Mouse (Mus musculus) forebrain, embryonic 14.5 days (tissue): Measurements from ENCODE around the gene Ccdc33. TPM values are rescaled to one million over a fixed set of nuclear protein-coding genes. Genes with fewer than 3 reads are reported as not detected.

Source experiments
- ATAC-seq: fragments of 200-750 bp; cut with Nextera tagmentation; 2 replicates; pipeline ENCODE4 v1.8.0; 2017; ENCODE audit warnings: mild to moderate bottlenecking, moderate library complexity
- DNase-seq: peaks from one replicate; pipeline ENCODE4 v3.0.0-alpha.2; 2015; ENCODE audit warnings: low spot score
- H3K27ac ChIP-seq: fragments of 300-500 bp; sonication (generic); 2 replicates; pipeline ENCODE4 v1.5.1; 2014; ENCODE audit warnings: low read depth, mild to moderate bottlenecking, control low read depth, low read length, moderate library complexity
- H3K27me3 ChIP-seq: fragments of 300-500 bp; sonication (generic); replicated peaks from 2 replicates; pipeline ENCODE4 v1.6.1; 2014; ENCODE audit warnings: low read length, control low read depth, mixed read lengths; ENCODE audit not compliant: control insufficient read depth, insufficient read depth
- H3K36me3 ChIP-seq: fragments of 300-500 bp; sonication (generic); 2 replicates; pipeline ENCODE4 v1.6.1; 2014; ENCODE audit warnings: low read length, control low read depth; ENCODE audit not compliant: control insufficient read depth, insufficient read depth
- H3K4me1 ChIP-seq: fragments of 300-500 bp; sonication (generic); 2 replicates; pipeline ENCODE4 v1.6.1; 2014; ENCODE audit warnings: antibody characterized with exemption, low read length, control low read depth; ENCODE audit not compliant: control insufficient read depth, insufficient read depth
- H3K4me2 ChIP-seq: fragments of 300-500 bp; sonication (generic); 2 replicates; pipeline ENCODE4 v1.6.1; 2014; ENCODE audit warnings: mild to moderate bottlenecking, control low read depth, low read length
- H3K4me3 ChIP-seq: fragments of 300-500 bp; sonication (generic); 2 replicates; pipeline ENCODE4 v1.5.1; 2014; ENCODE audit warnings: low read depth, low read length, control low read depth
- H3K9ac ChIP-seq: fragments of 300-500 bp; sonication (generic); 2 replicates; pipeline ENCODE4 v1.6.1; 2014; ENCODE audit warnings: mild to moderate bottlenecking, low read length, control low read depth, moderate library complexity
- H3K9me3 ChIP-seq: fragments of 300-500 bp; sonication (generic); replicated peaks from 2 replicates; pipeline ENCODE4 v1.6.1; 2016; ENCODE audit warnings: low read length, control low read depth, mixed read lengths; ENCODE audit not compliant: control insufficient read depth
- WGBS: fragments of 180-500 bp; shearing (Covaris S2); extraction: QIAGEN DNeasy Blood & Tissue Kit; methylation state at CpG from one replicate; pipeline ENCODE4 v1.1.7; 2014; 5-methylcytosine and 5-hydroxymethylcytosine counted together
- polyA plus RNA-seq: library from polyadenylated mRNA; unstranded; fragments of >200 nt; fragmentation: Nextera tagmentation; extraction: Ambion mirVana; gene quantifications from 2 replicates; pipeline ENCODE4 v1.2.1, GENCODE M21; 2014

Ccdc33 gene
- polyA plus RNA-seq, 1 experiment from 2014 or later = 0.48 TPM

GRCm38 (mm10) chr9:58067546-58067945 is 51.1 kb downstream of the Ccdc33 start:
- peak overlapping the region; percentile 41; the same call in 1 of the 2 replicates for H3K27ac ChIP-seq
- no peaks in the 10 kb centered on the region for H3K9me3 ChIP-seq
- peaks cover 58% of the 10 kb centered on the region for H3K4me1 ChIP-seq
- H3K4me3 ChIP-seq = no peak overlapping the region
- WGBS = 83% methylated on average over 3 of the region's 3 CpGs
- DNase-seq = no peak
- no peak overlapping the region for H3K9ac ChIP-seq
- no peak overlapping the region for H3K4me2 ChIP-seq
- ATAC-seq = no peak
- H3K27me3 ChIP-seq = no peaks in the 10 kb centered on the region
- H3K36me3 ChIP-seq = no peaks in the 10 kb centered on the region

GRCm38 (mm10) chr9:58066731-58067095 is 51.9 kb downstream of the Ccdc33 start:
- no peak overlapping the region for H3K4me3 ChIP-seq
- ATAC-seq = peak; percentile 69
- DNase-seq = peak; percentile 66

DNA sequence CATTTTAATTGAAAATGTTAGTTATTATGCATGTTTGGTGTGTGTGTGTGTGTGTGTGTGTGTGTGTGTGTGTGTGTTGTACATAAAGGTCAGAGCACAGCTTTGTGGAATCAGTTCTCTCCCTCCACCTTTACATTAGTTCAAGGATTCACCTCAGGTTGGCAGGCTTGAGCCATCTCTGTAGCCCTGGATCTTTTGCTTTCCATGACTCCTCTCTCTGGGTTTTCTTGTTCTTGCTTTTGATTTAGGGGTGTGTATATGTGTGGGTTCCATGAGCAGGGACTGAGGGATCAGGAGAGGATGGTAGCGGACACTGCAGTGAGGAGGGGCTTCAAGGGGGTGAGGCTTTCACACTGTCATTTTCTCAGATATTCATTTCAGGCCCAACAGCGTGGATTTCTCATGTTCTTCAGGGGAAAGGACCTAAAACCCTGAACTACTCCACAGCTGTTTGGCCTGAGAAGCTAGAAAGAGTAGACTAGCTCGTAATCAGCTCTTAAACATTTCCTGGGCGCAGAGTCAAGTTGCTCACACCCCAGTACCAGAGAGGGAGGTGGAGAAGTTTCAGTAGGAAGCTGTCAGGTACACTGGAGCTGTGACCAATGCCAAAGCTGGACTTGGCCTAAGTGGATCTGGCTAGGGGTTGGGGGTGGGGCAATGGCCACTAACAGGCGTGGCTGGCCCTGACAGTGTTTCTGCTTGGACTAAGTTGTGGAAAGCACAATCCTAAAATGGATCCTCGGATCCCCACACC is 52.5 kb downstream of the Ccdc33 start:
- no peaks in the 10 kb centered on the region for H3K36me3 ChIP-seq
- 0 out of 2 replicates have a peak, but pooled peaks have one; percentile 14 for ATAC-seq
- no peaks in the 10 kb centered on the region for H3K9me3 ChIP-seq
- peak overlapping the region; percentile 17; the same call in 1 of the 2 replicates for H3K9ac ChIP-seq
- H3K4me1 ChIP-seq = peaks cover 59% of the 10 kb centered on the region
- 76% methylated on average over 6 of the region's 6 CpGs for WGBS
- no peak overlapping the region for H3K4me2 ChIP-seq
- no peak for DNase-seq
- peak overlapping the region; percentile 92 for H3K27ac ChIP-seq
- no peaks in the 10 kb centered on the region for H3K27me3 ChIP-seq
- no peak overlapping the region for H3K4me3 ChIP-seq

More at GRCm38 (mm10) chr9:58066731-58067095, 51.9 kb downstream of the Ccdc33 start:
- Histone ChIP-seq H3K36me3 (no peaks in the 10 kb centered on the region), H3K27ac (peak overlapping the region; percentile 92), H3K9me3 (no peaks in the 10 kb centered on the region), H3K27me3 (no peaks in the 10 kb centered on the region), H3K9ac (no peak overlapping the region), H3K4me1 (peaks cover 61% of the 10 kb centered on the region), H3K4me2 (no peak overlapping the region)
- WGBS = 59% methylated on average over 6 of the region's 6 CpGs

DNA sequence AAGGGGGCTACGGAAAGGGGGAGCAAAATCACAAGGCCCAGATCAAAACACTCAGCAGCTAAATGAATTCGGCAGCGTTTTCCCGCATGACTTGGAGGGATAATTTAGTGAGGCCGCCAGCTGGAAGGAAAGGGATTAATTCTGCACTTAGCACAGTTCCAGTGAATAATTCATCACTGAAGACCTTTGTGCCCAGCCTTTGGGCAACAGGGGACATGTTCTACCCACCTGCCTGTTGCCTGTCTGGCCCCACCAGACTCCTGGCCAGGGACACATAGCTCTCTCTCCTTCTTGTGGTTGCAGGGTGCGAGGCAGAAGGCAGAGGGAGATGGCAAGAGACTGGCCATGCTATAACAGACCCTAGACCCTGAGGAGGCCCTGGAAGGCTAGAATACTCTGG is 53.1 kb downstream of the Ccdc33 start:
- H3K27me3 ChIP-seq = no peaks in the 10 kb centered on the region
- H3K36me3 ChIP-seq = no peaks in the 10 kb centered on the region
- peak overlapping the region; percentile 92 for H3K27ac ChIP-seq
- DNase-seq (peak; percentile 87), ATAC-seq (peak; percentile 65)
- H3K9me3 ChIP-seq = no peaks in the 10 kb centered on the region
- 6% methylated on average over 6 of the region's 6 CpGs for WGBS
- H3K9ac ChIP-seq = no peak overlapping the region
- H3K4me2 ChIP-seq = no peak overlapping the region
- no peak overlapping the region for H3K4me3 ChIP-seq
- H3K4me1 ChIP-seq = peaks cover 61% of the 10 kb centered on the region

- DNase-seq (no peak), ATAC-seq (no peak)
- H3K9me3 ChIP-seq = no peaks in the 10 kb centered on the region
- no peak within 1 kb of the TSS for H3K4me2 ChIP-seq
- peaks cover 70% of the 10 kb centered on the region for H3K4me1 ChIP-seq
- H3K4me3 ChIP-seq = no peak within 1 kb of the TSS
- no peak within 1 kb of the TSS for H3K9ac ChIP-seq
- H3K27me3 ChIP-seq = no peaks in the 10 kb centered on the region
- H3K27ac ChIP-seq = peak within 1 kb of the TSS; percentile 92
- H3K36me3 ChIP-seq = no peaks in the 10 kb centered on the region
- 36% methylated on average over 3 of the region's 3 CpGs for WGBS
Observed at GRCm38 (mm10) chr9:58063531-58063930, 55.1 kb downstream of the Ccdc33 start, which contains the start of gene Stra6. TSS of gene Stra6 (plus strand) at chr9:58063788.

GRCm38 (mm10) chr9:58060677-58061667 is 57.7 kb downstream of the Ccdc33 start:
- WGBS = 6% methylated on average over 23 of the region's 23 CpGs

GRCm38 (mm10) chr9:58059920-58060319 is 58.7 kb downstream of the Ccdc33 start:
- Histone ChIP-seq H3K4me3 (no peak overlapping the region), H3K9me3 (no peaks in the 10 kb centered on the region), H3K27ac (peak overlapping the region; percentile 75), H3K27me3 (no peaks in the 10 kb centered on the region), H3K4me2 (no peak overlapping the region), H3K4me1 (peaks cover 50% of the 10 kb centered on the region), H3K9ac (no peak overlapping the region), H3K36me3 (no peaks in the 10 kb centered on the region)
- DNase-seq = no peak
- 50% methylated on average over 1 of the region's 1 CpGs for WGBS
- no peak for ATAC-seq

More at GRCm38 (mm10) chr9:58060677-58061667, 57.7 kb downstream of the Ccdc33 start:
- no peaks in the 10 kb centered on the region for H3K27me3 ChIP-seq
- H3K9me3 ChIP-seq = no peaks in the 10 kb centered on the region
- ATAC-seq (peak; percentile 66), DNase-seq (peak; percentile 69)
- H3K27ac ChIP-seq = peak overlapping the region; percentile 75
- no peak overlapping the region for H3K4me3 ChIP-seq
- H3K36me3 ChIP-seq = no peaks in the 10 kb centered on the region
- H3K4me1 ChIP-seq = peaks cover 53% of the 10 kb centered on the region
- peak overlapping the region; percentile 13 for H3K9ac ChIP-seq
- no peak overlapping the region for H3K4me2 ChIP-seq

DNA sequence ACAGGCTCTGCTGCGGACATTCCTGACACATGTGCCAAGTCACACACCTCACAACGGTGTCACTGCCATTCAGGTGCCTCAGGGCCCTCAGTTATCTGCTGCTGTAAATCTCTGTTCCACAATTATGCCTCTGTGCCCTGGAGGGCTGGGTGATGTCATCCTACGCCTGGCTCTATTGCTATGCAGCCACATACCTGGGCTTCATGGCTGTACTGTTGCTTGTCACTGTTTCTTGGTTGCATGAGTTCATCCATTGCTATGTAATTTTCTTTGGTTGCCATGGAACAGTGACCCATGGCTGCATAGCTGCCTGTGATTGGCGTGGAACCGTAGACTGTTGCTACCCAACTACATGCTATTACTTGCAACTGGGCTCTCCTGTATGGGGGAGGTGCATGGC is 63.0 kb downstream of the Ccdc33 start:
- Histone ChIP-seq H3K4me1 (peaks cover 40% of the 10 kb centered on the region), H3K4me3 (no peak overlapping the region)
- ATAC-seq = no peak

More for the DNA sequence above, 63.0 kb downstream of the Ccdc33 start:
- Histone ChIP-seq H3K4me2 (no peak overlapping the region), H3K27me3 (no peaks in the 10 kb centered on the region), H3K27ac (0 out of 2 replicates have a peak overlapping the region, but pooled peaks have one; percentile 39), H3K9ac (no peak overlapping the region), H3K36me3 (no peaks in the 10 kb centered on the region), H3K9me3 (no peaks in the 10 kb centered on the region)
- DNase-seq = no peak
- 78% methylated on average over 5 of the region's 5 CpGs for WGBS
